In the genomic region with DNA sequence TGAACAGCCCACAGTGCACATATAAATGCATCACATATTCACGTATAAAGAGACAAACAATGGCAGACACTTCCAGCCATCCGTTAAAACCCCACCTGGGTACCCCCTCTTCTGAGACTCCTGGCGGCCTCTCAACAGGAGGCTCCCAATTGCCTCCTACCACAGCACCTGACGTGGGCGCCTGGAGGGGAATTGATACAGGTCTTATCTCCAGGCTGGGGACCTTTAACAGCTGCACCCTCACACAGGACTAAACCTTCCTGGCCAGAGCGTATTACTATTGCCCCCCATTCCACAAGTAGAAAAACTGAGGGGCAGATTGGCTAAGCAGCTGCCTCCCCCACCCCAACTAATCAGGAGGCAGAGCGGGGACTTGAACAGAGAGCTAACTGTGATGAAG, we compare ENCODE assay signal across 18 mouse cellular contexts.
"Had no signal": no experiment of that assay in that cellular context is flagged by ENCODE, and none has a peak within 500 bp of the region (broad histone marks: within the 10 kb centered on the region; RNA-seq: fewer than 3 reads in every experiment).

No protein-coding gene starts in this region.

- H3K4me2 ChIP-seq: limb, embryonic 13.5 days; liver, embryonic 15.5 days; lung, embryonic 14.5 days; midbrain, embryonic 12.5 days; neural tube, embryonic 13.5 days had no signal

- H3K27ac ChIP-seq: kidney, postnatal 0 days; limb, embryonic 13.5 days; liver, embryonic 15.5 days; midbrain, embryonic 12.5 days; neural tube, embryonic 13.5 days had no signal

- H3K27me3 ChIP-seq: limb, embryonic 13.5 days; liver, embryonic 15.5 days; midbrain, embryonic 12.5 days; neural tube, embryonic 13.5 days had no signal

- H3K4me3 ChIP-seq: limb, embryonic 13.5 days; liver, embryonic 15.5 days; megakaryocyte, embryonic 14.5 days; midbrain, embryonic 12.5 days; neural tube, embryonic 13.5 days had no signal

- ATAC-seq: midbrain, embryonic 16.5 days had no signal

- H3K9ac ChIP-seq: limb, embryonic 13.5 days; liver, embryonic 15.5 days; lung, embryonic 14.5 days; midbrain, embryonic 12.5 days; neural tube, embryonic 13.5 days had no signal

- H3K9me3 ChIP-seq: limb, embryonic 13.5 days; liver, embryonic 15.5 days; megakaryocyte, embryonic 14.5 days; midbrain, embryonic 12.5 days; neural tube, embryonic 13.5 days had no signal

- DNase-seq: kidney, adult 11 months; kidney, adult 9 months; kidney, postnatal 36 days; layer of hippocampus, adult 9-11 months; layer of hippocampus, postnatal 36 days; lung, embryonic 14.5 days; lung, postnatal 10 days; lung, postnatal 4 days; right cerebral cortex, postnatal 4 days; spleen, adult 18-20 months; thymus, postnatal 14 days had no signal
